26 mouse cellular contexts compared by ENCODE assay signal in genomic region chr1:52960191-52960590, GRCm38 (mm10). TPM values are rescaled to one million over a fixed set of nuclear protein-coding genes. Genes with fewer than 3 reads are reported as not detected.
A peak's percentile ranks its signal among the peaks of the same experiment; 100 is the strongest.
DNase-seq lines count a peak whose midpoint lies in the region; ATAC-seq and TF ChIP-seq lines count a peak whose summit lies in the region.
"Had no signal": no experiment of that assay in that cellular context is flagged by ENCODE, and none has a peak within 500 bp of the region (broad histone marks: within the 10 kb centered on the region; RNA-seq: fewer than 3 reads in every experiment).

No protein-coding gene starts in this region.

- ATAC-seq in forebrain, postnatal 0 days, result no peak
- no peak for ATAC-seq in forebrain, embryonic 15.5 days (replicated peaks)
- no peak for ATAC-seq in lung, postnatal 0 days
- peak; percentile 34 for ATAC-seq in granulocyte monocyte progenitor cell, adult 5-6 weeks (replicated peaks; ENCODE audit: poor library complexity, severe bottlenecking)
- ATAC-seq: inflammation-experienced regulatory T-cells, adult 6 months; liver, embryonic 12.5 days; liver, postnatal 0 days; midbrain, embryonic 13.5 days had no signal

- 75% methylated on average over 6 of the region's 6 CpGs for WGBS in forebrain, postnatal 0 days
- WGBS in forebrain, embryonic 15.5 days, result 76% methylated on average over 6 of the region's 6 CpGs
- WGBS in lung, postnatal 0 days, result 32% methylated on average over 6 of the region's 6 CpGs
- WGBS in lung, adult 2 months, result 30% methylated on average over 6 of the region's 6 CpGs

- H3K36me3 ChIP-seq in forebrain, postnatal 0 days (ENCODE audit: insufficient read depth), result no peaks in the 10 kb centered on the region
- no peaks in the 10 kb centered on the region for H3K36me3 ChIP-seq in forebrain, embryonic 15.5 days
- H3K36me3 ChIP-seq in lung, postnatal 0 days (ENCODE audit: insufficient read depth, low read length), result no peaks in the 10 kb centered on the region
- H3K36me3 ChIP-seq: embryonic facial prominence, embryonic 12.5 days; heart, embryonic 13.5 days; hindbrain, embryonic 10.5 days; hindbrain, embryonic 15.5 days; limb, embryonic 13.5 days; liver, embryonic 12.5 days; midbrain, embryonic 13.5 days had no signal

- no peak overlapping the region for H3K9ac ChIP-seq in forebrain, postnatal 0 days
- no peak overlapping the region for H3K9ac ChIP-seq in forebrain, embryonic 15.5 days (replicated peaks)
- no peak overlapping the region for H3K9ac ChIP-seq in lung, postnatal 0 days (replicated peaks; ENCODE audit: low read depth)
- H3K9ac ChIP-seq: embryonic facial prominence, embryonic 12.5 days; heart, embryonic 13.5 days; hindbrain, embryonic 15.5 days; limb, embryonic 13.5 days; liver, embryonic 12.5 days; liver, postnatal 0 days; midbrain, embryonic 13.5 days had no signal

- no peak for TF ChIP-seq CTCF in forebrain, postnatal 0 days (IDR thresholded peaks at IDR 0.05; ENCODE audit: low read depth)
- no peak for TF ChIP-seq CTCF in lung, postnatal 0 days (IDR thresholded peaks at IDR 0.05)
- TF ChIP-seq CTCF in lung, adult 2 months (IDR thresholded peaks at IDR 0.05; ENCODE audit: insufficient read depth, low read length), result no peak

- TF ChIP-seq POLR2A in lung, adult 2 months (IDR thresholded peaks at IDR 0.05; ENCODE audit: borderline replicate concordance, extremely low read depth, low read depth, low read length), result no peak

- peak; percentile 20 for DNase-seq in forebrain, postnatal 0 days
- DNase-seq in lung, postnatal 0 days (ENCODE audit: low spot score), result peak; percentile 16
- no peak for DNase-seq in lung, adult 2 months
- no peak for DNase-seq in urinary bladder, adult 18-20 months (ENCODE audit: low spot score in 2 of 2)
- no peak for DNase-seq in layer of hippocampus, postnatal 25 days (ENCODE audit: extremely low spot score in 1 of 2, low spot score in 1 of 2)
- DNase-seq: adrenal gland, postnatal 25 days; cerebellum, adult 8-10 months; cerebellum, postnatal 25 days; gastrocnemius, postnatal 25 days; heart, adult 2 months; heart, postnatal 10 days; kidney, adult 11 months; kidney, postnatal 14 days; layer of hippocampus, adult 9-11 months; liver, postnatal 0 days had no signal

- TF ChIP-seq EP300 in lung, postnatal 0 days (IDR thresholded peaks at IDR 0.05), result no peak

- no peak overlapping the region for H3K27ac ChIP-seq in forebrain, postnatal 0 days (ENCODE audit: low read depth, low read length)
- H3K27ac ChIP-seq in forebrain, embryonic 15.5 days (replicated peaks), result no peak overlapping the region
- no peak overlapping the region for H3K27ac ChIP-seq in lung, postnatal 0 days (ENCODE audit: low read length)
- H3K27ac ChIP-seq: embryonic facial prominence, embryonic 12.5 days; heart, adult 2 months; heart, embryonic 13.5 days; hindbrain, embryonic 10.5 days; hindbrain, embryonic 15.5 days; limb, embryonic 13.5 days; liver, embryonic 12.5 days; midbrain, embryonic 13.5 days had no signal

- no peak overlapping the region for H3K4me2 ChIP-seq in forebrain, postnatal 0 days (ENCODE audit: low read depth)
- H3K4me2 ChIP-seq in forebrain, embryonic 15.5 days (replicated peaks), result no peak overlapping the region
- H3K4me2 ChIP-seq in lung, postnatal 0 days (replicated peaks; ENCODE audit: low read depth, low read length), result no peak overlapping the region
- H3K4me2 ChIP-seq: embryonic facial prominence, embryonic 12.5 days; heart, embryonic 13.5 days; hindbrain, embryonic 15.5 days; limb, embryonic 13.5 days; liver, embryonic 12.5 days; midbrain, embryonic 13.5 days had no signal

- H3K9me3 ChIP-seq in forebrain, postnatal 0 days (ENCODE audit: low read length), result no peaks in the 10 kb centered on the region
- H3K9me3 ChIP-seq in forebrain, embryonic 15.5 days, result no peaks in the 10 kb centered on the region
- no peaks in the 10 kb centered on the region for H3K9me3 ChIP-seq in lung, postnatal 0 days (ENCODE audit: low read length)
- H3K9me3 ChIP-seq: embryonic facial prominence, embryonic 12.5 days; heart, embryonic 13.5 days; hindbrain, embryonic 10.5 days; hindbrain, embryonic 15.5 days; limb, embryonic 13.5 days; liver, embryonic 12.5 days; megakaryocyte, embryonic 14.5 days; midbrain, embryonic 13.5 days had no signal

- no peak overlapping the region for H3K4me3 ChIP-seq in forebrain, postnatal 0 days (ENCODE audit: low read depth, low read length)
- H3K4me3 ChIP-seq in forebrain, embryonic 15.5 days, result no peak overlapping the region
- no peak overlapping the region for H3K4me3 ChIP-seq in lung, postnatal 0 days (ENCODE audit: low read depth, low read length)
- no peak overlapping the region for H3K4me3 ChIP-seq in lung, adult 2 months (replicated peaks; ENCODE audit: extremely low read depth, low read depth, low read length)
- H3K4me3 ChIP-seq: embryonic facial prominence, embryonic 12.5 days; heart, adult 2 months; heart, embryonic 13.5 days; hindbrain, embryonic 10.5 days; hindbrain, embryonic 15.5 days; limb, embryonic 13.5 days; liver, embryonic 12.5 days; megakaryocyte, embryonic 14.5 days; midbrain, embryonic 13.5 days had no signal

- no peaks in the 10 kb centered on the region for H3K27me3 ChIP-seq in forebrain, postnatal 0 days (ENCODE audit: insufficient read depth, low read length)
- H3K27me3 ChIP-seq in forebrain, embryonic 15.5 days, result no peaks in the 10 kb centered on the region
- H3K27me3 ChIP-seq in lung, postnatal 0 days (replicated peaks; ENCODE audit: insufficient read depth, low read length), result no peaks in the 10 kb centered on the region
- H3K27me3 ChIP-seq: embryonic facial prominence, embryonic 12.5 days; heart, embryonic 13.5 days; hindbrain, embryonic 15.5 days; limb, embryonic 13.5 days; liver, embryonic 12.5 days; midbrain, embryonic 13.5 days had no signal

- H3K4me1 ChIP-seq in forebrain, postnatal 0 days (ENCODE audit: insufficient read depth), result no peaks in the 10 kb centered on the region
- no peaks in the 10 kb centered on the region for H3K4me1 ChIP-seq in forebrain, embryonic 15.5 days
- no peaks in the 10 kb centered on the region for H3K4me1 ChIP-seq in lung, postnatal 0 days (ENCODE audit: insufficient read depth, low read depth, low read length)
- no peaks in the 10 kb centered on the region for H3K4me1 ChIP-seq in lung, adult 2 months (ENCODE audit: control insufficient read depth, insufficient read depth, low read length)
- H3K4me1 ChIP-seq: embryonic facial prominence, embryonic 12.5 days; heart, embryonic 13.5 days; hindbrain, embryonic 10.5 days; hindbrain, embryonic 15.5 days; limb, embryonic 13.5 days; liver, embryonic 12.5 days; midbrain, embryonic 13.5 days had no signal

RNA-seq across cellular contexts. Expression of gene 1700019D03Rik, which starts 59.8 kb away (rescaled TPM):
- 3.2 and 4.2 TPM in 2 replicates for total RNA-seq in forebrain, postnatal 0 days (2014; rRNA removed)
- polyA plus RNA-seq in forebrain, postnatal 0 days (2015; fragmentation: Nextera tagmentation; extraction: Ambion mirVana), result 5.7 and 6.6 TPM in 2 replicates
- polyA plus RNA-seq in forebrain, embryonic 15.5 days (2015; fragmentation: Nextera tagmentation; extraction: Ambion mirVana), result 1.8 and 2.7 TPM in 2 replicates
- polyA plus RNA-seq in lung, postnatal 0 days (2015; fragmentation: Nextera tagmentation; extraction: Ambion mirVana), result 2.7 TPM in 2 replicates
- 0.42 and 1.4 TPM in 2 replicates for polyA plus RNA-seq in lung, adult 2 months (2012; rRNA removed)
- total RNA-seq in granulocyte monocyte progenitor cell, adult 5-6 weeks (2014; fragmentation: Nextera tagmentation), result 2.4 TPM in 1 of 2 replicates, not detected in the other
- not detected in 2 replicates for total RNA-seq in granulocyte monocyte progenitor cell, adult 5-6 weeks (2017)
- 1 to 10 TPM; 8.7 to 9.3 TPM for total RNA-seq in layer of hippocampus, postnatal 25 days (2021)

Comparison
In these comparisons a context has a peak if more than half of its experiments do, and no peak if none do; other contexts are left out.
1. DNase-seq: peak in forebrain, postnatal 0 days (single experiment) and lung, postnatal 0 days (single experiment); none in lung, adult 2 months (single experiment), urinary bladder, adult 18-20 months (0 of 2) and layer of hippocampus, postnatal 25 days (0 of 2).